Comparison of ENCODE assay signal across 22 mouse cellular contexts in genomic region chr4:10560078-10560477, GRCm38 (mm10).
A peak's percentile ranks its signal among the peaks of the same experiment; 100 is the strongest.
DNase-seq lines count a peak whose midpoint lies in the region; TF ChIP-seq lines count a peak whose summit lies in the region.
"Had no signal": no experiment of that assay in that cellular context is flagged by ENCODE, and none has a peak within 500 bp of the region (broad histone marks: within the 10 kb centered on the region; RNA-seq: fewer than 3 reads in every experiment).

No protein-coding gene starts in this region.

- peak; percentile 75 for TF ChIP-seq RAD21 in CH12.LX (IDR thresholded peaks at IDR 0.05; ENCODE audit: low read depth, low read length)

- H3K4me2 ChIP-seq in CH12.LX (ENCODE audit: insufficient read depth, low read depth, poor library complexity, severe bottlenecking): no peak overlapping the region
- H3K4me2 ChIP-seq: embryonic facial prominence, embryonic 13.5 days; forebrain, embryonic 12.5 days; forebrain, embryonic 15.5 days; heart, embryonic 11.5 days; hindbrain, embryonic 12.5 days; hindbrain, embryonic 15.5 days had no signal

- TF ChIP-seq CTCF in layer of hippocampus, adult 2 months (conservative IDR thresholded peaks at IDR 0.05): 0 out of 2 replicates have a peak, but pooled peaks have one; percentile 18
- TF ChIP-seq CTCF in CH12.LX (conservative IDR thresholded peaks at IDR 0.05 in 1 of 2, IDR thresholded peaks at IDR 0.05 in 1 of 2; ENCODE audit: low read depth in 2 of 2, low read length in 2 of 2): peak in 1 of 2 experiments; percentile 67; a peak in 2 of 4 replicates

- no peaks in the 10 kb centered on the region for H3K36me3 ChIP-seq in CH12.LX (replicated peaks in 1 of 2; ENCODE audit: control insufficient read depth in 1 of 2, insufficient read depth in 1 of 2, low read length in 1 of 2)
- H3K36me3 ChIP-seq: embryonic facial prominence, embryonic 10.5 days; embryonic facial prominence, embryonic 13.5 days; forebrain, embryonic 12.5 days; forebrain, embryonic 15.5 days; G1E; hindbrain, embryonic 12.5 days; hindbrain, embryonic 15.5 days had no signal

- H3K9ac ChIP-seq in CH12.LX (ENCODE audit: insufficient read depth, low read depth): no peak overlapping the region
- H3K9ac ChIP-seq: embryonic facial prominence, embryonic 13.5 days; forebrain, embryonic 12.5 days; forebrain, embryonic 15.5 days; hindbrain, embryonic 12.5 days; hindbrain, embryonic 15.5 days had no signal

- H3K27me3 ChIP-seq in CH12.LX (replicated peaks): no peaks in the 10 kb centered on the region
- H3K27me3 ChIP-seq: embryonic facial prominence, embryonic 13.5 days; forebrain, embryonic 12.5 days; forebrain, embryonic 15.5 days; hindbrain, embryonic 12.5 days; hindbrain, embryonic 15.5 days had no signal

- H3K27ac ChIP-seq in layer of hippocampus, adult 2 months: no peak overlapping the region
- H3K27ac ChIP-seq in CH12.LX (ENCODE audit: insufficient read depth, low read depth): no peak overlapping the region
- H3K27ac ChIP-seq: embryonic facial prominence, embryonic 10.5 days; embryonic facial prominence, embryonic 13.5 days; forebrain, embryonic 12.5 days; forebrain, embryonic 15.5 days; hindbrain, embryonic 12.5 days; hindbrain, embryonic 15.5 days had no signal

- no peaks in the 10 kb centered on the region for H3K4me1 ChIP-seq in CH12.LX (ENCODE audit: control insufficient read depth in 1 of 2, insufficient read depth in 2 of 2)
- H3K4me1 ChIP-seq: embryonic facial prominence, embryonic 10.5 days; embryonic facial prominence, embryonic 13.5 days; forebrain, embryonic 12.5 days; forebrain, embryonic 15.5 days; hindbrain, embryonic 12.5 days; hindbrain, embryonic 15.5 days had no signal

- H3K9me3 ChIP-seq in CH12.LX (replicated peaks; ENCODE audit: low read length): no peaks in the 10 kb centered on the region
- H3K9me3 ChIP-seq: embryonic facial prominence, embryonic 10.5 days; embryonic facial prominence, embryonic 13.5 days; forebrain, embryonic 12.5 days; forebrain, embryonic 15.5 days; G1E; hindbrain, embryonic 12.5 days; hindbrain, embryonic 15.5 days had no signal

- H3K4me3 ChIP-seq in layer of hippocampus, adult 2 months: no peak overlapping the region
- no peak overlapping the region for H3K4me3 ChIP-seq in CH12.LX (replicated peaks in 1 of 3; ENCODE audit: low read depth in 2 of 3, low read length in 2 of 3, poor library complexity in 1 of 3)
- H3K4me3 ChIP-seq: embryonic facial prominence, embryonic 10.5 days; embryonic facial prominence, embryonic 13.5 days; erythroblast, embryonic 14.5 days; forebrain, embryonic 12.5 days; forebrain, embryonic 15.5 days; hindbrain, embryonic 12.5 days; hindbrain, embryonic 15.5 days had no signal

- DNase-seq in layer of hippocampus, adult 2 months (ENCODE audit: low spot score in 2 of 2): no peak
- no peak for DNase-seq in layer of hippocampus, postnatal 10 days (ENCODE audit: low spot score in 2 of 2)
- DNase-seq in 3134 (ENCODE audit: extremely low read depth, insufficient read length, low spot score) (peak; percentile 2), CH12.LX (ENCODE audit: extremely low read depth) (peak; percentile 12), ZHBTc4 (ENCODE audit: low read depth, low spot score) (peak; percentile 4)
- no peak for DNase-seq in cerebellum, adult 9-10 months
- no peak for DNase-seq in right cerebral cortex, postnatal 4 days
- DNase-seq: adrenal gland, postnatal 10 days; cerebellum, adult 11-12 months; cerebellum, adult 8-10 months; cerebellum, postnatal 14 days; gastrocnemius, postnatal 14 days; heart, adult 11 months had no signal

- in situ Hi-C loops in CH12.LX (cut with MboI; ENCODE audit: low pct_ligation_motif_present, low pct_unique_long_range_greater_than_20kb, low sequenced_read_pairs): loop anchor here (25.0 kb wide), 1 partner anchor 273 kb away; no protein-coding TSS in a partner anchor

- dilution Hi-C loops in CH12.LX (cut with MboI; ENCODE audit: extremely low pct_ligation_motif_present, extremely low pct_unique_long_range_greater_than_20kb, low sequenced_read_pairs): no loop called here

- TF ChIP-seq POLR2A in CH12.LX (IDR thresholded peaks at IDR 0.05; ENCODE audit: low read depth, low read length): no peak

- H3K79me2 ChIP-seq in CH12.LX (replicated peaks; ENCODE audit: control insufficient read depth, extremely low read depth, insufficient read depth, poor library complexity, severe bottlenecking): no peaks in the 10 kb centered on the region

- no peak for TF ChIP-seq EP300 in CH12.LX (IDR thresholded peaks at IDR 0.05; ENCODE audit: low read length)

TF ChIP-seq in CH12.LX, 34 proteins besides CTCF, POLR2A, EP300 and RAD21:
- TF ChIP-seq ZC3H11A (IDR thresholded peaks at IDR 0.05; ENCODE audit: low read depth, low read length) (peak; percentile 36; the same call in 1 of the 2 replicates), SMC3 (IDR thresholded peaks at IDR 0.05; ENCODE audit: low read depth, low read length) (peak; percentile 78), MXI1 (IDR thresholded peaks at IDR 0.05; ENCODE audit: low read depth, low read length) (no peak), USF1 (IDR thresholded peaks at IDR 0.05; ENCODE audit: low read depth, low read length) (no peak)

Comparison
In these comparisons a context has a peak if more than half of its experiments do, and no peak if none do; other contexts are left out.
1. DNase-seq: peak in 3134 (single experiment), CH12.LX (single experiment) and ZHBTc4 (single experiment); none in layer of hippocampus, adult 2 months (0 of 2), layer of hippocampus, postnatal 10 days (0 of 2), cerebellum, adult 9-10 months (single experiment) and right cerebral cortex, postnatal 4 days (single experiment).